Mouse (Mus musculus) yolk sac, embryonic 10.5 days (tissue): ENCODE measurements around the gene Rnf135.
A peak's percentile ranks its signal among the peaks of the same experiment; 100 is the strongest.
"Not testable (repeated sequence)": the region's sequence is repeated elsewhere in the genome, so short reads cannot be mapped to it uniquely, and the experiment has no call there.

Experiments
- DNase-seq: peaks from one replicate; pipeline ENCODE4 v3.0.0-alpha.2; 2017; ENCODE audit warnings: low spot score

Gene Rnf135

DNA sequence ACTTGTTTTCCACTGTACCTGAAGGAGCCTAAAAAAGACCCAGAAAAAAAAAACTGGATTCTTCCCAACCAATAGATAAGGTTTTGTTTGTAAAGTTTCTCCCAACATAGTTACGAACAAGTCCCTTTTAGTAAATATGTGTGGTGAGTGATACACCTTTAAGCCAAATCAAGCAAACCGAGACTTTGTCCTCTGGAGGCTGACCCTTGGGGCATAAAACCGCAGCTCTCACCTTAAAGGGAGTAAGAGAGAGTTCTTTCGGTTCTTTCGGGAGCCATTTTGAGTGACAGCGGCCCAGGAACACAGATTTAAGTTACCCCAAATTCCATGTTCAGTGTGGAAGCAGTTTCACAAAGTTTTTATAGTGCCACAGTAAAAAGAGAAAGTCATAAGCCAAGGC, 18.6 kb downstream of the Rnf135 start:
- peak; percentile 50 for DNase-seq

DNA sequence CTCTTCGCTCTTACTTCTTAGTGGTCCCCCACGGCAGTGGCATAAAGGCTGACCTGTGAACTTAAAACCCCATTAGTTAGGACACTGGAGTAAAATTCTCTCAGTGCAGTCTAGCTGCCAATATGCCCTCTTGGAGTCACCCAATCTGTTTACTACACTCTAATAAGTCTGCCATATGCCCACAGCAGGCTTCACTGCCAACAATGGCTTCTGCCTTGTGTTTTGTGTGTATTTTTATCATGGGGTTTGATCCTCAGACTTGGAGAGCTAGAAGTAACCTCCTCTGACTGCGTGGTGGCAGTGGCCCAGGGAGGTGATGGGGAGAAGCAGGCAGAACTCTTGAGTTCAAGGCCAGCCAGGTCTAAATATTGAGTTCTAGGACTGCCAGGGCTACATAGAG, 20.4 kb downstream of the Rnf135 start:
- no peak for DNase-seq

DNA sequence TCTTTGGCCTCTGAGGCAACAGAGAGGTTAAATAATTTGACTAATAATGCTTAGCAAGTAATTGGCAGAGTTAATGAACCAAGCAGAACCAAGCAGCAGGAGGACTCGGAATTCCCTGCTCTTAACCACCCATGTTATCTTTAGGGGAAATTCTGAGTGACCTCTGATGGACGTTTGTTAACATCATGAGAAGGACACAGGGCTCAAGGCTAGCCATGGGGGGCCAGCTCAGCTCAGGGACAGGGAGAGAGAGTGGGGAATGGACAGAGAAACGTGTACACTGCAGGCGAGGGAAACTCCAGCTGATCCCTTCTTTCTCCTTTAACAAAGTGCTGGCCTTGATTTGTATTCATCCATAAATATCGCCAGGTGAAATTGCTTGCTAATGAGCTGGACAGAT, 21.3 kb downstream of the Rnf135 start:
- DNase-seq = no peak

DNA sequence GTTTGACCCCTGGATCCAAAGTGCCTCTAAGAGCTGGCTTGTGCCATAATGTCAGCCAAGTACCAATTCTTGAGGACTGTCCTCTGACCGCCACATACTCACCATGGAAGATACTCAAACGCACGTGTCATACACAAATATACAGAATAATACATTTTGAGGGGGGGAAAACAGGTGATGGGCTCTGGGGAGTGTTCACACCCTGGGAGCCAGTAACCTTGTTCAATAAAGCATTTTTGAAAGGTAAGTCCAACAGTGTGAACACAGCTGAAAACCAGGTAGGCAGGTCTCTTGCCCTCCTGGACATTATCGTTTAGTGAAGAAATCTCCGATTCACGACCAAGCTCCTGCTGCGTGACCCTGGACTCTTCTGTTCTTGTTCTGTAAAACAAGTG, 24.8 kb downstream of the Rnf135 start:
- no peak for DNase-seq

DNA sequence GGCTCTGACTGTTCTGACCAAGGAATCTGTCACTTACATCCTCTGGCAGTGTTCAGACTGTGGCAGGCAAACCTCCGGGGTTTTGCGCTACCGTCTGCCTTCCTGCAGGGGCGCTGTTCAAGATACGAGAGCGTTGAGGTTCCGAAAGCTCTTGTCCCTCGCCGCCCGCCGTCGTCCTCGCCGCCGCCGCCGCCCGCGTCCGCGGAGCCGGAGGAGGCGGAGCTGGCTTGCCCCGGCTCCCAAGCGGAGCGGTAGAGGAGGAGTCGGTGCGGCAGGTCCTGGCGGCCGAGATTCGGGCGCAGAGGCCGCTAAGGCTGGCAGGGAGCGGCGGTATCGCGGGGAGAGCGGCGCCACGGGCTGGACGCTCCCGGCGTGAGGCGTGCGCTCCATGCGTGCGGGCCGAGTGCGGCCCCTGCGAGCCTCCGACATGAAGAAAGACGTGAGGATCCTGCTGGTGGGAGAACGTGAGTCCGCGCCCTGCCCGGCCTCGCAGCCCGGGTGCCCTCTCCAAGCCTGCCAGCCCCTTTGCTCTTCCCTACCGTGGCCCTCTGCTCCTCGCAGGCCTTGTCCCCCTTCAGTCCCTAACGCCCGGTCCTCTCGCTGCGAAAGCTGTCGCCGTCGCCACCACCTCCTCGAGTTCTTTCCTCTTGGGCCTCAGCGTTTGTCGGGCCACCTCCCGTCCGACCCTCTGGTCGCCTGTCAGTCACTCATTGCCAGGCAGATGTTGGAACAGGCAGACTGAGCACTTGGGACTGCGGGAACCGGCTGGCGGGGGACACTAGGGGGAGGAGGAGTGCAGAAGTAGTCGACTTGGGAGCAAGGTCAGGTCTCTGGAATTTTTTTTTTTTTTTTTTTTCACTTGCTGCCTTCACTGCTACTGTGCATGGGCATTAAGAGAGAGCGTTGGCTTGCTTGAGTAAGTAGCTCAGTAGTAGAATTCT, 25.5 kb downstream of the Rnf135 start, which contains the start of gene Rhot1:
Gene Rhot1 (plus strand): TSS at position 160 of the 941 bp plus-strand sequence.
- DNase-seq = peak; percentile 93

DNA sequence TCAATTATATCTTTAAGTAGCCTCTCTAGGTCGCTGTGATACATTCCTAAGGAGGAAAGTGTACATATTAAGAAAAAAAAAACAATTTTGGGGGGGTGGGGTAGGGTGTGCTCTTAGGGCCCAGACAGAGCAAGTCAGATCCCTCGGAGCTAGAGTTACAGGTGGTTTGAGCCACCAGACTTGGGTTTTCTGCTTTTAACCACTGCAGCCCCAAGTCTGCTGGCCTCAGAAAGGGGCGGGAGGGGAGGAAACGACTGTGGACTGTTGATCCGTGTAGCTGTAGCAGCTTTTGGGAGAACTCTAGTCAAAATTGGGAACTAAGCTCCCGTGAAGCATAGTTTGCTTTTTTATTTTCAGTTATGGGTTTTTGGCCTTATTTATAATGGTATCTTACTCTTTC, 26.7 kb downstream of the Rnf135 start:
- DNase-seq = no peak

DNA sequence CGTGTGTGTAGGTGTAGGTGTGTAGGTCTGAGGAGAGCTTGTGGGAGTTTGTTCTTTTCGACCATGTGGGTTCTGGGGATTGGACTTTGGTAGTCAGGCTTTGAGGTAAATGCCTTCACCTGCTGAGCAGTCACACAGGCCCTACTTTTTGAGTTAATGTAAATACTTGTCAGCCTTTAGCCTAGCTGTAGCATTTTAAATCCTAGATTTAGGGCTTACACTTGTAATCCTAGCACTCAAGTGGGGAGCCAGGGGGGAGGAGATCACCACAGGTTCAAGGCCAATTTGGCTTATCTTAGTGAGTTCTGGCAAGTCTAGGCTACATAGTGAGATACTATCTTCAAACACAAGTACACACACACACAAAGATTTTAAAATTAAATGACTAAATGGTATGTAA, 28.6 kb downstream of the Rnf135 start:
- peak; percentile 26 for DNase-seq

DNA sequence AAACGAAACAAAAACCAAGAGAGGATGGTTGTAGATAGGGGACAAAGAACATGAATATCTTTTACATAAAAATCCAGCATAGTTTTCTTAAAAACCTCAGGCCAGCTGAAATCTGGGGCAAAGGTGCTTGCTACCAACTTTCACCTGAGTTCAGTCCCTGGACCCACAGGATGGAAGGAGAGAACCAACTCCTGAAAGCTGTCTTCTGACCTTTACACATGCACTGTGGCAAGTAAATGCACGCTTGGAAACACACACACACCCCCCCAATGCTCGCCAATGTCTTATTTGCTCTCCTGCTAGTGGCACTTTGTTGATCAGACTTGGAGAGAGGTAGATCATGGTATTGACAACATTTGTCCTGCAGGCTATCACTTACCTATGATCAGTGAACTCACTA, 31.6 kb downstream of the Rnf135 start:
- no peak for DNase-seq

DNA sequence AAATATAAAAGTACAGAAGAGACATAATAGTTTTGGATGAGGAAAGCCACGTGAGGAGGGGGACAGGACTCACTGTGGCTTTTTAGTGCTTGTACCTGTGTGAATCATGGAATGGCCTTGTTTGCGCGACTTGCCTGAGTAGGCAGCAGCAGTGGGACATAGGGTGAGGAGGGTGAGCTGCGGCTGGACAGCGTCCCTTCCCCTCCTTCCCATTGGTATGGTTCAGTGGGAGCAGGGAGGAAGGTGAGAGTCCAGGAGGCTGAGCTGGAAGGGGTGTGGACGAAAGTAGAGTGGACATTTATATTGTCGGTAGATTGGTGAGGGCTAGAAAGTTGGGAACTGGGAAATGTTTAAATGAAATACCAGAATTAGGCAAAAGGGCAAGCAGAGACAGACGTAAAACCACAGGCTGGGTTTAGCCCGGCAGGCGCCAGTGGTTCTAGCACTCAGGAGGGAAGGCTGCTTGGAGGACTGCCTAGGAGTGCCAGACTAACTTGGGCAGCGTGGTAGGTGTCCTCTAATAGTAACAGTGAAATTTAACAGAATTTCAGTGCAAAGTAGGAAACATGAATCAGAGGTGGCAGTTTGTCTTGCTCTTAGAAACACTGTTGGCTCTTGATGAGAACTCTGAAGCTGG, 35.1 kb downstream of the Rnf135 start:
- no peak for DNase-seq

DNA sequence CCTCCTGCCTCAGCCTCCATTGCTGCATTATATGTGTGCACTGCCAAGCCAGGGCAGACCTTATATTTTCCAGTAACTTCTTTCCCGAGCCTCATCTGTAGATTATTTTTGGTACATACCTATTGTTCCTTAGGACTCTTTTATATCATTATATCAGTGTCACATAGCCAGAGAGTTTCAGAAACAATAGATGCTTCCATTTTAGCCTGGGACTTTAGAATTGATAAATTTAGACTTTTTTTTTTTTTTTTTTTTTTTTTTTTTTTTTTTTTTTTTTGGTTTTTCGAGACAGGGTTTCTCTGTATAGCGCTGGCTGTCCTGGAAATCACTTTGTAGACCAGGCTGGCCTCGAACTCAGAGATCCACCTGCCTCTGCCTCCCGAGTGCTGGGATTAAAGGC, 46.4 kb downstream of the Rnf135 start:
- DNase-seq = not testable (repeated sequence)

DNA sequence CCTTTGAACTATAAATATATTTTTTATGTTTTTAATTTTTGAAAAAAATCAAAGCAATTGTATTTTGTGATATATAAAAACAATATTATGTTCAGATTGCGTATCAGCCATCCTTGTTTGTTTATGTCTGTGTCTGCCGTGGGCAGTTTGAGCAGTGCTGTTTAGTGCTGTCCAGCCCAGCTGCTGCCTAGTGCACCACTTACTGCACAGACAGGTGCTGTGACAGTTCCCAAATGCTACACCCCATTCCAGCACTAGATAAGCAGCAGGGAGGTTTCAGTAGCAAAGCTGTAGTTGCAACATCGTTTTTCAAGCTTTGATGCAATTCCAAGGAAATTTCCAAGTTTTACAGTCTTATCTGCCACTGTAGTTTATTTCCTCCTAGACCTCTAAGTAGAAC, 53.6 kb downstream of the Rnf135 start:
- DNase-seq = no peak

DNA sequence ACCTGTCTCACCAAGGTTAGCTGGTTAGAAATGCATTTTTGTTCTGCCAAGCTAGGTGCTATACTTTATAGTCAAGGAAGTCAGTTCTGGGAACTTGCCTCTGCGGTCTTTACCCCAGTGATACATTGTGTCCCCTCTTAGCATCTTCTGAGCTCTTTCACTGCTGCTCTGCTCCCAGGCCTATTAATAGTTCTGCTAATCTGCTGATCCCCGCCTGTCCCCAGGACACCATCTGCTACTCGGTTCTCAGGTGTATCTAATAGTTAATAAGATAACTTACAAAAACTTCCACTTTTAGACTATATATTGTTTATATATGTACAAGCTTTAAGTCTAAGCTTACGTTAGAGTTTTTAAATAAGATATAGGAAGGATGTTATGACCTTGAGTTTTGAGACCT, 54.7 kb downstream of the Rnf135 start:
- no peak for DNase-seq

DNA sequence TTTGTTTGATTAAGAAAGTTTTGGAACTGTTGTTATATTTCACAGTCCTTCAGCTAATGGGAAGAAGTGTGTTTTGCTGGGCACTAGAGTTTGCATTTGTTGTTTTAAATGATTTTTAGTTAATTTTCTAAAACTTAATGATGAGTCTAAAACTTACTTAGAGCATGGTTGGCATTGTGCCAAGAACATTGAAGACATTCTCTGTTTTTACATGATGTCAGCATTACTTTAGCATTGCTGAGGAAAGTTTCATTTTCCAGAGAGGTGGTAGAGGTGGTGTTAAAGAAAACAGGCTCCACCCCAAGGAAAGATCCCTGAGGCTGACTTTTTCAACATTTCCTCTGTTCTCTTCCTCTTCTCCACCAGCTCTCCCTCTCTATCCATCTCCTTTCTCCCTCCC, 63.4 kb downstream of the Rnf135 start:
- DNase-seq = no peak

DNA sequence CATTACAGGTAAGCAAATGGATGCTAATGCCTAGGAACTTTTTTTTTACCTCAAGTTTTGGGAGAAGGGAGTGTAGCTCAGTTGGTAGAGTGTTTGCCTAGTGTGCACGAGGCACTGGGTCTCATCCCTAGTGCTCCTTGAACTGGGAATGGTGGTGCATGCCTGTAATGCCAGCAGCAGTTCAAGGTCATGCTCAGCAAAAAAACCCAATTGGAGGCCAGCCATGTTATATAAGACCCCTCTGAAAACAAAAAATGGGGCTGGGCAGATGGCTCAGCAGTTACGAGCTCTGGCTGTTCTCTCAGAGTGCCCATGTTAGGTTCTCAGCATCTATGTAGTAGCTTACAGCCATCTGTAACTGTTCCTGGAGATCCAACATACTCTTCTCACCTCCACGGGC, 64.9 kb downstream of the Rnf135 start:
- DNase-seq = no peak
